Mouse (Mus musculus): ENCODE data around the gene Zfyve21.

DNA sequence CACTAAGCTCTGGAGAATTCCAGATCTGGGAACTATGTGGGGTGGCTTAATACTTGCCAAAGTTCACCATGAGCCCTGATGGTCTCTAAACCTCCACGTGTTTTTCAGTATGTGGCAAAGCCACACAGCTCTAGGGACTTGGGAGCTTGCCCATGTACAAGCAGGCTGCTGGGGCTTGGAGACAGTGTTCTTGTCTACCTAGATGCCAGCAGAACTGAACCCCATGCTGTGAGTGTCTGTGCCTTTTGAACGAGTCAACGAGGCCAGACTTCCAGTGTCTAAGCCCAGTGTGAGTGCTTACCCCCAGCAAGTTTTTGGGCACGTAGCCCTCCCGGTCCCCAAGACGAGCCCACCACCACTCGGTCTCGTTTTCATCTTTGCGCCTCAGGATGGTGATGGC lies 16.0 kb downstream of the Zfyve21 start:
- TF ChIP-seq EP300 (IDR thresholded peaks at IDR 0.05; ENCODE audit: insufficient read depth, low read depth, low read length) (no peak), CTCF (IDR thresholded peaks at IDR 0.05) (no peak), POLR2A (IDR thresholded peaks at IDR 0.05; ENCODE audit: insufficient read depth, low read depth, low read length) (no peak)

All from heart, adult 2 months (tissue).